ENCODE assay signal across 9 mouse cellular contexts in genomic region chr2:152396110-152397003, GRCm38 (mm10). TPM values are rescaled to one million over a fixed set of nuclear protein-coding genes. Genes with fewer than 3 reads are reported as not detected.
DNase-seq lines count a peak whose midpoint lies in the region; ATAC-seq and TF ChIP-seq lines count a peak whose summit lies in the region.
"Had no signal": no experiment of that assay in that cellular context is flagged by ENCODE, and none has a peak within 500 bp of the region (broad histone marks: within the 10 kb centered on the region; RNA-seq: fewer than 3 reads in every experiment).

No protein-coding gene starts in this region.

- TF ChIP-seq POLR2A in cerebellum, adult 2 months (IDR thresholded peaks at IDR 0.05; ENCODE audit: borderline replicate concordance, insufficient read depth, low read length) = no peak

- no peaks in the 10 kb centered on the region for H3K9me3 ChIP-seq in ES-E14 (ENCODE audit: control insufficient read depth, insufficient read depth, low read depth, low read length)
- H3K9me3 ChIP-seq in forebrain, embryonic 16.5 days (ENCODE audit: control insufficient read depth, low read length) = no peaks in the 10 kb centered on the region

- H3K36me3 ChIP-seq in ES-E14 (ENCODE audit: control insufficient read depth, insufficient read depth, low read length, poor library complexity, severe bottlenecking) = peaks cover 7% of the 10 kb centered on the region; the same call in 1 of the 2 replicates
- no peaks in the 10 kb centered on the region for H3K36me3 ChIP-seq in forebrain, embryonic 16.5 days (ENCODE audit: control insufficient read depth, insufficient read depth)

- intact Hi-C loops in heart, postnatal 25 days (cut with DNase I) = no loop called here

- in situ Hi-C loops in ES-E14 (cut with MboI; ENCODE audit: low sequenced_read_pairs in 2 of 2, unreplicated experiment in 2 of 2) = no loop called here

- peak; percentile 98 for DNase-seq in ES-E14 (ENCODE audit: low read depth, low spot score)
- peak; percentile 58 to 65 for DNase-seq in cerebellum, adult 2 months
- DNase-seq in heart, postnatal 25 days (ENCODE audit: low spot score) = peak; percentile 77
- peak; percentile 86 to 95 for DNase-seq in layer of hippocampus, adult 2 months (ENCODE audit: low spot score in 2 of 2)
- DNase-seq in lung, adult 18-20 months = peak; percentile 86 to 88
- DNase-seq in testis, postnatal 10 days (ENCODE audit: low spot score) = peak; percentile 94

- H3K9ac ChIP-seq in ES-E14 (ENCODE audit: insufficient read depth, low read depth, low read length, poor library complexity, severe bottlenecking) = peak overlapping the region; percentile 86
- peak overlapping the region; percentile 97 for H3K9ac ChIP-seq in forebrain, embryonic 16.5 days (replicated peaks; ENCODE audit: low read depth, low read length)

- peak overlapping the region; percentile 83 for H3K4me2 ChIP-seq in forebrain, embryonic 16.5 days (ENCODE audit: low read length)

- WGBS in cerebellum, adult 2 months = 1% methylated on average over 44 of the region's 46 CpGs
- under 1% methylated on average over 39 of the region's 46 CpGs for WGBS in forebrain, embryonic 16.5 days

- H3K4me3 ChIP-seq in ES-E14 (ENCODE audit: insufficient read depth in 1 of 2, low read depth in 1 of 2, low read length in 2 of 2, poor library complexity in 1 of 2, severe bottlenecking in 1 of 2) = peak overlapping the region; percentile 86 to 99
- H3K4me3 ChIP-seq in cerebellum, adult 2 months (replicated peaks; ENCODE audit: insufficient read depth, low read depth, low read length) = peak overlapping the region; percentile 78
- H3K4me3 ChIP-seq in forebrain, embryonic 16.5 days (replicated peaks; ENCODE audit: low read length) = peak overlapping the region; percentile 84
- peak overlapping the region; percentile 90 for H3K4me3 ChIP-seq in layer of hippocampus, adult 2 months

- H3K4me1 ChIP-seq in ES-E14 (ENCODE audit: control insufficient read depth in 2 of 2, insufficient read depth in 2 of 2, low read length in 2 of 2, poor library complexity in 1 of 2) = peaks cover 7 to 10% of the 10 kb centered on the region in 2 experiments
- H3K4me1 ChIP-seq in cerebellum, adult 2 months (ENCODE audit: control insufficient read depth, insufficient read depth, low read length) = 0 out of 2 replicates have a peak, but pooled peaks cover 8% of the 10 kb centered on the region
- peaks cover 34% of the 10 kb centered on the region for H3K4me1 ChIP-seq in forebrain, embryonic 16.5 days (replicated peaks; ENCODE audit: control insufficient read depth, insufficient read depth, low read length)

- peak; percentile 51 for ATAC-seq in forebrain, embryonic 16.5 days
- ATAC-seq in neutrophil, adult 5-6 weeks (ENCODE audit: extremely low read depth, insufficient number of reproducible peaks, low FRiP score, poor library complexity, severe bottlenecking) = peak; percentile 57

- TF ChIP-seq CTCF in cerebellum, adult 2 months (IDR thresholded peaks at IDR 0.05; ENCODE audit: borderline replicate concordance, insufficient read depth, low read depth, low read length) = no peak
- peak; percentile 66 for TF ChIP-seq CTCF in layer of hippocampus, adult 2 months (conservative IDR thresholded peaks at IDR 0.05)

- no peaks in the 10 kb centered on the region for H3K27me3 ChIP-seq in cerebellum, adult 2 months (ENCODE audit: control insufficient read depth, insufficient read depth, low read length)
- no peaks in the 10 kb centered on the region for H3K27me3 ChIP-seq in forebrain, embryonic 16.5 days (replicated peaks; ENCODE audit: control insufficient read depth, insufficient read depth, low read length)

- H3K27ac ChIP-seq in ES-E14 (ENCODE audit: insufficient read depth, low read depth, low read length, poor library complexity, severe bottlenecking) = peak overlapping the region; percentile 80
- peak overlapping the region; percentile 19; the same call in 1 of the 2 replicates for H3K27ac ChIP-seq in cerebellum, adult 2 months (ENCODE audit: insufficient read depth, low read length)
- H3K27ac ChIP-seq in forebrain, embryonic 16.5 days (ENCODE audit: low read length) = peak overlapping the region; percentile 100
- peak overlapping the region; percentile 99 for H3K27ac ChIP-seq in layer of hippocampus, adult 2 months
- H3K27ac ChIP-seq: macrophage had no signal

TF ChIP-seq in ES-E14, 5 proteins besides CTCF, POLR2A, EP300 and RAD21:
- TF ChIP-seq CHD2 (IDR thresholded peaks at IDR 0.05; ENCODE audit: low read depth, low read length) (peak; percentile 55), MAFK (IDR thresholded peaks at IDR 0.05; ENCODE audit: insufficient read depth, low read depth, low read length) (no peak), ZNF384 (IDR thresholded peaks at IDR 0.05; ENCODE audit: low read depth, low read length) (no peak), HCFC1 (IDR thresholded peaks at IDR 0.05; ENCODE audit: borderline replicate concordance, insufficient read depth, low read length) (no peak), ZC3H11A (IDR thresholded peaks at IDR 0.05; ENCODE audit: borderline replicate concordance, low read depth, low read length) (no peak)

RNA-seq across cellular contexts. Expression of gene Sox12, which starts 1.5 kb away (rescaled TPM):
- total RNA-seq in ES-E14 (2012; rRNA removed) = 7.4 and 9.1 TPM in 2 replicates
- 11.1 and 12.1 TPM in 2 replicates for polyA plus RNA-seq in cerebellum, adult 2 months (2012; rRNA removed)
- polyA plus RNA-seq in forebrain, embryonic 16.5 days (2015; fragmentation: Nextera tagmentation; extraction: Ambion mirVana) = 15.8 and 16.8 TPM in 2 replicates
- 1 to 10 TPM; 9.5 to 9.7 TPM for total RNA-seq in heart, postnatal 25 days (2021)
- total RNA-seq in layer of hippocampus, adult 2 months (2021) = 10 to 100 TPM; 16.5 to 19.5 TPM
- total RNA-seq in neutrophil, adult 5-6 weeks (2017) = 0.70 and 1.4 TPM in 2 replicates

RNA-seq across cellular contexts. Expression of gene Zcchc3, which starts 18.5 kb away (rescaled TPM):
- total RNA-seq in ES-E14 (2012; rRNA removed) = 21.4 and 22.9 TPM in 2 replicates
- polyA plus RNA-seq in cerebellum, adult 2 months (2012; rRNA removed) = 10.7 and 11.9 TPM in 2 replicates
- 13.3 and 14.1 TPM in 2 replicates for polyA plus RNA-seq in forebrain, embryonic 16.5 days (2015; fragmentation: Nextera tagmentation; extraction: Ambion mirVana)
- 10 to 100 TPM in 1 of 2 experiments, 1 to 10 TPM in 1; 9.7 to 10.1 TPM for total RNA-seq in heart, postnatal 25 days (2021)
- total RNA-seq in layer of hippocampus, adult 2 months (2021) = 10 to 100 TPM in 1 of 2 experiments, 1 to 10 TPM in 1; 9.9 to 10.1 TPM
- 0.98 and 1.5 TPM in 2 replicates for total RNA-seq in neutrophil, adult 5-6 weeks (2017)

RNA-seq across cellular contexts. Expression of gene 6820408C15Rik, which starts 19.0 kb away (rescaled TPM):
- 0.18 and 0.58 TPM in 2 replicates for total RNA-seq in ES-E14 (2012; rRNA removed)
- polyA plus RNA-seq in cerebellum, adult 2 months (2012; rRNA removed) = 2.6 and 3.9 TPM in 2 replicates
- polyA plus RNA-seq in forebrain, embryonic 16.5 days (2015; fragmentation: Nextera tagmentation; extraction: Ambion mirVana) = 1.4 and 1.9 TPM in 2 replicates
- 1 to 10 TPM; 2.8 to 3.0 TPM for total RNA-seq in heart, postnatal 25 days (2021)
- total RNA-seq in layer of hippocampus, adult 2 months (2021) = 1 to 10 TPM; 2.4 to 3.2 TPM
- total RNA-seq in neutrophil, adult 5-6 weeks (2017) = not detected in 2 replicates
- polyA plus RNA-seq: macrophage had no signal

RNA-seq across cellular contexts. Expression of gene Nrsn2, which starts 19.9 kb away (rescaled TPM):
- 2.1 and 3.3 TPM in 2 replicates for total RNA-seq in ES-E14 (2012; rRNA removed)
- 124 and 142 TPM in 2 replicates for polyA plus RNA-seq in cerebellum, adult 2 months (2012; rRNA removed)
- polyA plus RNA-seq in forebrain, embryonic 16.5 days (2015; fragmentation: Nextera tagmentation; extraction: Ambion mirVana) = 10.5 and 22.6 TPM in 2 replicates
- not detected for total RNA-seq in heart, postnatal 25 days (2021)
- 10 to 100 TPM; 66.3 to 83.0 TPM for total RNA-seq in layer of hippocampus, adult 2 months (2021)
- not detected in 2 replicates for total RNA-seq in neutrophil, adult 5-6 weeks (2017)
- polyA plus RNA-seq: macrophage had no signal

RNA-seq across cellular contexts. Expression of gene Trib3, which starts 52.5 kb away (rescaled TPM):
- 18.5 and 29.2 TPM in 2 replicates for total RNA-seq in ES-E14 (2012; rRNA removed)
- 1.1 TPM in 2 replicates for polyA plus RNA-seq in cerebellum, adult 2 months (2012; rRNA removed)
- 0.78 and 1.9 TPM in 2 replicates for polyA plus RNA-seq in forebrain, embryonic 16.5 days (2015; fragmentation: Nextera tagmentation; extraction: Ambion mirVana)
- total RNA-seq in heart, postnatal 25 days (2021) = 1 to 10 TPM; 2.2 to 3.0 TPM
- under 1 TPM; 0.41 to 0.54 TPM for total RNA-seq in layer of hippocampus, adult 2 months (2021)
- total RNA-seq in neutrophil, adult 5-6 weeks (2017) = 0.37 and 2.1 TPM in 2 replicates

Comparison
In these comparisons a context has a peak if more than half of its experiments do, and no peak if none do; other contexts are left out.
1. Peak in every context shown above with its lines: DNase-seq, ATAC-seq, H3K4me3 ChIP-seq and H3K27ac ChIP-seq.
2. H3K27ac ChIP-seq: peak in every context shown above with its lines; median percentile 100 in forebrain, embryonic 16.5 days; 99 in layer of hippocampus, adult 2 months; 80 in ES-E14; 19 in cerebellum, adult 2 months.